24 mouse cellular contexts compared by ENCODE assay signal in the genomic region with DNA sequence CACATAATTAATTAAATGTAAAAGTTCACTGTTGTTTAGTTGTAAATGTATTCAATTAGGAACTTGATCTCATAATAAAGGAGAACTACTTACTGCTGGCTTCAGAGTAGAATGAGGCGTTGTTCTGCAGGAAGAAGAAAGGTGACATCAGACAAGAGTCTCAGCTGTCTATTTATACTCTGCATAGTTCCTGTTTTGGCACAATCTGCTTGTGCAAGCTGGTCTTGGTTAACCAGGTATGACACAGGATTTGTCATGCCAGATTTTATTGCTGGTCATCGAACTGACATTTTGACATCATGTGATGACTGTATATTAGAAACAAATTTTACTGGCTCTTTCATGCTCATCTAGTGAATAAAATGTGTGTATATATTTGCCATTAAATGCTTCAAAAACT. TPM values are rescaled to one million over a fixed set of nuclear protein-coding genes. Genes with fewer than 3 reads are reported as not detected.
"Had no signal": no experiment of that assay in that cellular context is flagged by ENCODE, and none has a peak within 500 bp of the region (broad histone marks: within the 10 kb centered on the region; RNA-seq: fewer than 3 reads in every experiment).

A gene (minus strand): TSS at position 146 of the 400 bp plus-strand sequence.

- H3K9me3 ChIP-seq: intestine, embryonic 15.5 days; kidney, embryonic 15.5 days; limb, embryonic 10.5 days; liver, embryonic 15.5 days; midbrain, embryonic 10.5 days; neural tube, embryonic 15.5 days had no signal

- H3K27ac ChIP-seq: intestine, embryonic 15.5 days; kidney, embryonic 15.5 days; limb, embryonic 10.5 days; liver, embryonic 15.5 days; midbrain, embryonic 10.5 days; neural tube, embryonic 15.5 days had no signal

- DNase-seq: kidney, adult 2 months; kidney, postnatal 36 days; layer of hippocampus, adult 9-11 months; lung, adult 2 months; lung, postnatal 36 days; midbrain, embryonic 14.5 days; retina, postnatal 1 day; right cerebral cortex, postnatal 14 days; thymus, adult 18-20 months; thymus, postnatal 25 days had no signal

- H3K27me3 ChIP-seq: intestine, embryonic 15.5 days; kidney, embryonic 15.5 days; liver, embryonic 15.5 days; neural tube, embryonic 15.5 days had no signal

- ATAC-seq: intestine, embryonic 15.5 days; lung, postnatal 0 days had no signal

- H3K4me1 ChIP-seq: intestine, embryonic 15.5 days; kidney, embryonic 15.5 days; limb, embryonic 10.5 days; liver, embryonic 15.5 days; midbrain, embryonic 10.5 days; neural tube, embryonic 15.5 days had no signal

- H3K4me3 ChIP-seq: intestine, embryonic 15.5 days; kidney, embryonic 15.5 days; limb, embryonic 10.5 days; liver, embryonic 15.5 days; midbrain, embryonic 10.5 days; myocyte; neural tube, embryonic 15.5 days had no signal

- H3K9ac ChIP-seq: intestine, embryonic 15.5 days; kidney, embryonic 15.5 days; liver, embryonic 15.5 days; neural tube, embryonic 15.5 days had no signal

- H3K4me2 ChIP-seq: intestine, embryonic 15.5 days; kidney, embryonic 15.5 days; liver, embryonic 11.5 days; liver, embryonic 15.5 days; neural tube, embryonic 15.5 days had no signal

- H3K36me3 ChIP-seq: intestine, embryonic 15.5 days; kidney, embryonic 15.5 days; limb, embryonic 10.5 days; liver, embryonic 15.5 days; midbrain, embryonic 10.5 days; neural tube, embryonic 15.5 days had no signal

RNA-seq across cellular contexts. Expression of the gene that starts here (rescaled TPM):
- total RNA-seq: layer of hippocampus, adult 18-20 months; megakaryocyte, adult 5-6 weeks had no signal
- polyA plus RNA-seq: intestine, embryonic 15.5 days; kidney, adult 2 months; kidney, embryonic 15.5 days; limb, embryonic 10.5 days; liver, embryonic 11.5 days; liver, embryonic 15.5 days; lung, postnatal 0 days; midbrain, embryonic 10.5 days; midbrain, embryonic 14.5 days; myocyte; neural tube, embryonic 11.5 days; neural tube, embryonic 15.5 days; spleen, adult 2 months; urinary bladder, adult 2 months had no signal
